Mouse (Mus musculus) erythroblast, embryonic 14.5 days (primary cell): Measurements from ENCODE around the gene Gm21411.

ENCODE experiments used
- GATA1 ChIP-seq: IDR thresholded peaks from 2 replicates; pipeline ENCODE4 v1.6.1; 2012; ENCODE audit warnings: low read length, inconsistent platforms, mixed read lengths
- TAL1 ChIP-seq: IDR thresholded peaks from 3 replicates; pipeline ENCODE4 v1.6.1; 2012; ENCODE audit warnings: low read length, inconsistent platforms, mixed read lengths

DNA sequence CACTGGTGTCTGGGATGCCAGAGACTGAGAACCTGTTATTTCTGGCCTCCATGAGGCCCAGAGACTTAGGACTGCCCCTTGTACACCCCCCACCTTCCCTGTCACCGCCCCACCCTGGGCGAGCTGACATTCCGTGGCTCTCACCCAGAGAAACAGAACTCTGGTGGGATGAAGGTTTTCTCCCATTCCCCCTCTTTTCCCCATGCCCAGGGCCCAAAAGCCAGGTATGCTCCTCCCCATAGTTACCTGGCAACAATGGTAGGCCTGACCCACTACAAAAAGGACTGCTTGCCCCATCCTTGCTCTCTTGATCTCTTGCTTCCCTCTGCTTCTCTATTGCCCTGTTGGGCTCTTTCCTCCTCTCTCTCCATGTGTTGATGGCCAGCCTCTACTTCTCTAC lies 5.8 kb upstream of the Gm21411 start:
- TF ChIP-seq GATA1, result no peak
- TF ChIP-seq TAL1, result no peak
